Mouse (Mus musculus) embryonic fibroblast, embryonic 13.5 days (primary cell): ENCODE results near the gene Myoz2.

Source experiments
- CTCF ChIP-seq: IDR thresholded peaks from 2 replicates; pipeline ENCODE4 v1.5.1; 2011; ENCODE audit warnings: mild to moderate bottlenecking, control low read depth, low read length, moderate library complexity, borderline replicate concordance; ENCODE audit not compliant: insufficient read depth
- POLR2A ChIP-seq: IDR thresholded peaks from 2 replicates; pipeline ENCODE4 v1.6.1; 2011; ENCODE audit warnings: low read depth, mild to moderate bottlenecking, control low read depth, low read length, moderate library complexity

DNA sequence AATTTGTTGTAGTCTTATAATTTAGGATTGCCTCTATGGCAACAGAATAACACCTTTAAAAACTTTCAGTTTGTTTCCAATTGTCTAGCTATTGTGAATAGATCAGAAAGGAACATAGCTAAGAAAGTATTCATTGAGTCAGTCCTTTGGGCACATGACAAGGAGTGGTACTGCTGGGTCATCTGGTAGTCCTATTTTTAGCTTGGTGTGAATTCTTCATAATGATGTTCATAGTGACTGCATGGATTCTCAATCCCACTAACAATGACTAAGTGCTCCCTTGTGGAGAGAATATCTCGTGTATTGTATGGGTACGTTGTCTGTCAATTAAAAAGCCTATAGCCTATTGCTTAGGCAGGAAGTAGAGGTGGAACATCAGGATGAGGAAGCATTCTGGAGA, 16.0 kb downstream of the Myoz2 start:
- TF ChIP-seq POLR2A = no peak
- TF ChIP-seq CTCF = no peak
